Mouse (Mus musculus) neutrophil, adult 5-6 weeks (primary cell): ENCODE measurements around the gene Qtrt2. TPM values are rescaled to one million over a fixed set of nuclear protein-coding genes. Genes with fewer than 3 reads are reported as not detected.

Source experiments
- ATAC-seq: fragments of 151-379, 151-347 bp; 2 replicates; pipeline ENCODE4 v1.8.0; 2017; ENCODE audit warnings: mild to moderate bottlenecking, moderate TSS enrichment; ENCODE audit not compliant: insufficient number of reproducible peaks, poor library complexity, low FRiP score, severe bottlenecking; ENCODE audit errors: extremely low read depth
- total RNA-seq: library from RNA; stranded (forward); fragments of 200-1000 nt; gene quantifications from 2 replicates; pipeline ENCODE4 v1.2.3, GENCODE M21; 2017

Qtrt2 gene
- total RNA-seq, result 17.3 and 21.6 TPM in 2 replicates

GRCm38 (mm10) chr16:43926341-43926859, at the start of gene Qtrt2:
Gene Qtrt2 (minus strand): TSS chr16:43926809.
- no peak for ATAC-seq

DNA sequence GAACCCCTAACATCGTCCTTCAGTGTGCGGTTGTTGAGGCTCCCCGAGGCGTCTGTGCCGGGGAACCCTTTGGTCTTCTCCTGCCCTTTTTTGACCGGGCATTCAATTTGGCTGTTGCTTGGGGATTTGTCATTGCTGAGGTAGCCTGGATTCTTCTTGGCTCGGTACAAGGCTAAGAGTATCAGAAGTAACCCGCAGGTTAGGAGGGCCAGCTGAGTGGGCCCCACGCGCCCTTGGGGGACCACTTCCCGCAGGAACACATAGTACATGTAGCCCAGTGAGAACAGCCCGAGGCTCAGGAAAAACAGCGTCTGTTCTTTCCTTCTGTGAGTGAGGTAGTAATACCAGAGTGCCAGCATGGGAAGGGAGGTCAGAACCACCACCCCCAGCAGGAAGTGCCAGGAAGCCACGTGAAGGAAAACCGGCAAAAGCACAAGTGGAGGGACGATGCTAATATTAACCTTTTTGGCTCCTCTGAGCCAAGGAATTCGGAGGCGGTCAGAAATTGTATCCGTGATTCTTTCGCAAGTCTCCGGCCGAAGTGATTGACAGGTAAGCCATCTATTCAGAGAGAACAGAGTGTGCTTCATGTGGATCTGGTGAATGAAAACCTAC, 47.1 kb upstream of the Qtrt2 start:
- ATAC-seq, result no peak

DNA sequence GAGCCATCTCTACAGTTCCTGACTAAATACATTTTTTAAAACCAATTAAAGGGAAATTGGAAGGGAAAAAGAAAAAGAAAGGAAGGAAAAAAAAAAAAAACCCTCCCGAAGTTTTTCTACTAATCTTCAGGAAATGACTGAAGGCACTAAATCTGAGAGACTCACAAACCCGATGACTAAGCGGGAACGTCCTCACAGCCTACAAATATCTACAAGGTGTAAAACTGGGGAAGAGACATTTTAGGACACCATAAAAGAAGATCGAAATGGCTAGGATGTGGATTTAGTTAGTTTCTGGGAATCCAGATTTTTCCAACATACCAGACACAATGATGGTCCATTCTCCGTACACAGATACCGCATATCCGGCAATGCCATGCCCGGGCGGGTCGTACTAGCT, 46.5 kb upstream of the Qtrt2 start:
- no peak for ATAC-seq

DNA sequence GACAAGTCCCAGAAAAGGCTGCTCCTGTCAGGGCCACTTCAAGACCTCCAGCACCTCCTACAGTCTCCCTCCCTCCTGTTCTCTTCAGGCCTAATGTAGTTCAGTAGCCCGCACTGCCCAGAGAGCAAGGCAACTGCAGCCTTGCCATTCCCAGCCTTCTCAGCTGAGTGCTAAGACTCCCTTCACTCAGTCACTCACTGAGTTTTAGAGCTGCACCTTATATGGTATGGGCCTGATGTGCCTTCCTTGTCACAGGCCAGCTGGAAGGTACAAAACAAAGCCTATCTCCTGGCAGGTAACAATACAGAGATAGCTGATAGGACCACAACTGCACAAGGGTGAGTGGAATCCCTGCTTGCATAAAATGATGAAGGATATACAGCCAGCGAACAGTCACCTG, 45.8 kb upstream of the Qtrt2 start:
- ATAC-seq, result no peak

GRCm38 (mm10) chr16:43971741-43972140, 45.1 kb upstream of the Qtrt2 start:
- no peak for ATAC-seq

DNA sequence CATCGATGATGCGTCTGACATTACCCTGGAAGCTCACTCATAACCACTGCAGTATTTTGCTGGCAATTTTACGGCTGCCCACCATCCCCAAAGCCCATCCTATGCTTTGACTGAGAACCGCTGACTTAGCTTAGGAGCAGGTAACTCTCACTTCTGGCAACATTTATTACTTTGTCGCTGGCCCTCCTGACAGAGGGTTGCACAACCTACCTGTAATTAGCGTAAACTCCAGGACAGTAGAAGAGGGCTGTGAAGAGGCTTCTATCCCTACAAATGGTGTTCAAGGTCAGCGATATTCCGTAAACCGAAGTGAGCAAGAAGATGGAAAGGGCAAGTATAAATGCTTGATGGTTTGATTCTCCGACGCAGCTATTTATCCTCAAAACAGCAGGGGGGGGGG, 44.6 kb upstream of the Qtrt2 start:
- ATAC-seq, result no peak

DNA sequence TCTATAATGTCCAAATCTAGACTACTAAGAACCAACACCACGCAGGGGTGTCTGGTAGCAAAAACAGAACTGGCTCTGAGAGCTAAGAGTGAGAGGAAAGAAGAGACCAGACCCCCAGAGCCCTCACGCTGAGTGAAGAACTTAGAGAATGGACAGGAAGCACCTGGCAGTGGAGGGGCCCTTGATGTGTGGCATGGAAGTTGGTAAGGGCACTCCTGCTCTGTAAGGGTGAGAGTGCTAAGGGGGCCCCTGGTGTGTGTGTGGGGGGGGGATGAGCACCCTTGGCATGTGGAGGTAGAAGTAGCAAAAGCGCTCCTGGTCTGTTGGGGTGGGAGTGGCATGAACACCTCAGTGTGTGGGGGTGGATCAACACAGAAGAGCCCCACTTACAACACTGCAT, 43.8 kb upstream of the Qtrt2 start:
- no peak for ATAC-seq

DNA sequence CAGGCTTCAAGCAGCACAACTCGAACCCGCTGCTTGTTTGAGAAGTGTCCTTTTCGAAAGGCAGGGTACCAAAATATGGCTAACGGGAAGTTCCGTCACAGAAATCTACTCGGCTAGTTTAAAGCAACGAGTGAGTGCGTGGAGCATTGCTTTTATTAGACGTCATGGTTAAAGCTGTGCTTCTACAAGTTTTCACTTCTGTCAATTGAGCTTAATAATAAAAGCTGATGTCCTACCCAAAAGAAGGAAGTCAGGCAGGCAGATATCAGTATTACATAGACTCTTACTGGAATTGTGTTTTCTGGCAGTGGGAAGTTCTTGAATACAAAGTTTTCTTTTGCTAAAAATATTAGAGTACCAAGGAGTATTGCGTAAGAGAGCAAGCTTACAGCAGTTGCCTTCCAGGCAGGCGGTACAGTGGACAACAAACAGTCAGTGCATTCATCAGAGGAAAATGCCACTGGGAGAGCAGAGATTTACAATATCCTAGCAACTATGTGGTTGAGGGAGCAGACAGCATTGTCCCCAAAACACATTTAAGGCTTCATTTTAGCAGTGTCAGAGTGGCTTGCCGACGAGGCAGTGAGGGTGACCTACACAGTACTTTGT, 39.3 kb upstream of the Qtrt2 start:
- no peak for ATAC-seq

DNA sequence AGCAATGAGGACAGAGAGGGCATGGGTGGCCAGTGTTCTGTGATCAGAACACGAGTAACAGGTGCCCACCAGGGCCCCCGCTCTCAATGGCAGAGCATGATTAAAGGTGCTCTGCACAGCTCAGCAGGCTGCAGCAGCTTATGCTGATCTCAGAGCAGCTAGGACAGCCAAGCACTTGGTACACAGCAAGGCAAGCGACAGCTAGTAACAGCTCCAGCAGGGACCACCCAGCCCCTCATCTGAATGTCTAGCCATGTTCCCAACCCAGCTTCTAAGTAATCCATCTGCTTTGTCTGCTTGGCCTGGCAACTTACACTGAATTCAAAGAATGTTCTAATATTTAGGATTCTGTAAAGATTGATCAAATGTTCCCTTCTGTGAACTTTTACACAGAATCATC, 37.2 kb upstream of the Qtrt2 start:
- ATAC-seq, result no peak

DNA sequence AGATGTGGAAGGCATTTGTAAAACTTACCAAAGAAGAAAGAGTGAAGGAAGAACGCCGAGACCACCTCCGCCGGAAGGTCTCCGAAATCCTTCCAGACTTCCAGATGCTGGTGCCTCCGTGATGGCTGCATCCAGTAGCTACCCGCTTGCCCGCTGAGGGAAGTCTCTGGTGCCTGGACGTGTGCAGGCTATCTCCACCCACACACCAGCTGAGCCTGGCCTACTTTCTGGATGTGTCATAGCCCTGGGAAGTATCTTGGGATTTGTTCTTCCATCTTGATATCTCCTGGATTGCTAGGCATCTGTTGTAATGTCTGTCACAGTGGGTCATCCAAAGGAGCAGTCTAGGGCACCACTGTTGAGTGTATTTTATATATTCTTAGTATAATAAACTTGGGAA, 36.7 kb upstream of the Qtrt2 start:
- no peak for ATAC-seq

DNA sequence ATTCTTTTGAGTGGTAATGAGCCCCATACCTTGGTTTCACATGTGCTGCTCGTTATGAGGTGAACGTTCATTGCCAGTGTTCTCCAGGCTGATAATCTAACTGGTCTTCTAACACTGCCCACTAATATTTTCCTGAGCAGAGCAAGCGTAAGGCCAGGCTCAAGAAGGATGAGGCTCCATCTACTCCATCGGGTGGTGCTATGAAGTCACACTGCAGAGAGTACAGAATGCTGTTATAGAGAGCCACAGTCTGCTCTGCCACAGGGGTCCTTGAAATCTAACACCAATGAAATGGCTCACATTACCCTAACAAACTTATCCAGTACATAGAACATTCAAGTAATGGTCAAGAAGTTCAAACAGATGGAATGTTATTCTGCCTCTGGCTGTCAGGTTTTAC, 31.4 kb upstream of the Qtrt2 start:
- ATAC-seq, result no peak

GRCm38 (mm10) chr16:43954913-43955312, 28.3 kb upstream of the Qtrt2 start:
- ATAC-seq, result no peak

DNA sequence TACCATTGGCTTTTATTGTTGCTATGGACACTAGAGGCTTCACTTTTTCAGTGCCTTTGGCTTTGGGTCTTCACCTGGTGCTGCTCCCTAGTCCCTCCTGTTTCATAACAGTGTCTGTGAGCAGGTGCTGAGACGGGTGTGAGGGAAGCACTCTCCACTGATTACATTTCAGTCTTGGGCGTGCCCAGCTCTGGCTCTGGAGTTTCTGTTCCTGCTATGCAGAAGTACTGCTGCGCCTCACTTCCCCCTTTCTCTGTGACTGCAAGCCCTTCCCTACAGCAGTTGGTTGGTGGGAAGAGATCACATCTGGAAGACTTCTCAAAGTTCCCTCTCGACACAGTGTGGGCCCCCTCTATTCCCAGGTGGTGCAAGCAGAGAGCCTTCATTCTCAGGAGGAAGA, 25.0 kb upstream of the Qtrt2 start:
- ATAC-seq, result peak; percentile 94

DNA sequence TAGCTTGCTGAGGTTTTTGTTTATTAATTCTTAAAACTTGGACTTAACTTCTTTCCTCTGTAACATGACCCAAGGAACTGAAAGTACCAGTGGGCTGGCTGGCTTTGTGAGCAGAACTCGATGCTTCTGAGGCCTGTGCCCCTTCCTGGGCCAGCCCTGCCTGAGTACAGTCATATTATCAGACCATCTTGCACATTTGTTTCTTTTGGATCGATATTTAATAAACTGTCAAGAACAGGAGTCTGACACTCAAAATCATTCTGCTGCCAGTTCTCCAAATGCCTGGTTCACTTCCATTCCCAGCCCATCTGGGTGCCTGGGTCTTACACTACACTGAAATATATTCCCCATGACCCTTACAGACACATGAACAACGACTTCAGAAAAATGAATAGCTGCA, 19.3 kb upstream of the Qtrt2 start:
- no peak for ATAC-seq

DNA sequence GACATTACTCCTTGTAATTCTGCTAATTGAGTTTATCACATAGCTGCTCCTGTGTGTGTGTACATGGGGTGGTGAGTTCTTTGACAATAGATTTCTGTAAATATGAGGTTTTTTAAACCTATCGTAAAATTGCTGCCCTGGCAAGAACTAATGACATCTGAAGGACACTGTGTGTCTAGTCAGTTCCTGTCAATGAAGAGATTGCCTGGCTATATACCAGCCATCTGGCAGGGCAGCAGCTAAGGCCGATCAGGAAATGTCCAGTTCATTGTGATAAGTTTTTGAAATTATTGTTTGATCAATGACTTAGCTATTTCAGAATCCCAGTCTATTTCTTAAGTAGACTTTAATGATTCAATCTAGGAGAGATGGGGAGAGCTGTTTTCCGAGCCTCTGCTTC, 18.7 kb upstream of the Qtrt2 start:
- no peak for ATAC-seq

- ATAC-seq, result no peak
Measured at GRCm38 (mm10) chr16:43940846-43941245, 14.2 kb upstream of the Qtrt2 start.

DNA sequence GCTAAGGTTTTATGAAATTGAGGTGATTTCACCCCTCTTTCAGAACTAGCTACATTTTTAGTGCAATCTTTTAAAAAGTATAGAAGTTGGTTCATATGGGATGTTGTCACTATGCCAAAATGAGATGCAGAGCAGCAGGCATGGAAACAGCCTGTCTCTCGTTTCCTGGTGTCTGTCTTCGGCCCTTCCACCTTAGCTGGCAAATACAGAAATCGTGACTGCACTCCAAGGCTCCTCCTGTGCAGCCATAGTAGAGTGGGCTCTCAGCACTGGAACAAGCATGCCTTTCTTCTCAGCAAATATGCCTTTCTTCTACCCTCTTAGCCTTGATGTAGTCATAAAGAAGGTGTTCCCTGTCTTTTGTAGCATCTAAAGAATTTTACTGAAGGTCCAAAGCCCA, 9.3 kb upstream of the Qtrt2 start:
- no peak for ATAC-seq

- ATAC-seq, result no peak
Measured at GRCm38 (mm10) chr16:43935367-43935766, 8.8 kb upstream of the Qtrt2 start.

DNA sequence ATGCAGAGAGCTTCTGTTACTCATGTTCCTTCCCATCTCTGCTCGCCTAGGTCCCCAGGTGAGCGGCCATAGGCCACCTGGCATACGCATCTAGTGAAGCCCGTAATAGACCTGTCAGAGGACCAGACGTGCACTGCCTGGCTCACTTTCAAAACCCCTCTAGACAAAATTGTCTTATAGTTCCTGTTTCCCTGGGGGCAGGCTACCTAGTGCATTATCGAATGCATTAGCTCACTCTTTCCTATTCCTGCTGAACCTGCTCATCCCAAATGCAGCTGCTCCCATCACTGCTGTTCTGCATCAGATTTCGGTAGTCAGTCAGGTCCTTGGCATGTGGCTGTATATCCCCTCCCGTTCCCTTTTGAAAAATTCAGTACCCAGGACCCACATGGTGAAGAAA, 8.2 kb upstream of the Qtrt2 start:
- no peak for ATAC-seq

- ATAC-seq, result no peak
Measured at GRCm38 (mm10) chr16:43933041-43933440, 6.4 kb upstream of the Qtrt2 start.

- no peak for ATAC-seq
Measured at GRCm38 (mm10) chr16:43932319-43932718, 5.7 kb upstream of the Qtrt2 start.
